8 mouse cellular contexts compared by ENCODE assay signal in genomic region chr19:6980381-6981093, GRCm38 (mm10). TPM values are rescaled to one million over a fixed set of nuclear protein-coding genes. Genes with fewer than 3 reads are reported as not detected.
DNase-seq lines count a peak whose midpoint lies in the region; ATAC-seq and TF ChIP-seq lines count a peak whose summit lies in the region.

TSS of gene Fkbp2 (minus strand) at chr19:6980501.

- DNase-seq in ES-E14 (ENCODE audit: low read depth, low spot score) = peak; percentile 98
- DNase-seq in cerebellum, adult 11-12 months = peak; percentile 99
- DNase-seq in heart, postnatal 25 days (ENCODE audit: low spot score) = peak; percentile 99
- DNase-seq in layer of hippocampus, adult 18-20 months (ENCODE audit: low spot score in 2 of 2) = peak; percentile 98 to 99
- DNase-seq in lung, adult 2 months = peak; percentile 99
- DNase-seq in thymus, adult 2 months = peak; percentile 98

- H3K4me1 ChIP-seq in ES-E14 (ENCODE audit: control insufficient read depth in 2 of 2, insufficient read depth in 2 of 2, low read length in 2 of 2, poor library complexity in 1 of 2) = peaks cover 3 to 15% of the 10 kb centered on the region in 2 experiments; a peak in 3 of 4 replicates
- H3K4me1 ChIP-seq in forebrain, embryonic 15.5 days = peaks cover 49% of the 10 kb centered on the region
- peaks cover 14% of the 10 kb centered on the region for H3K4me1 ChIP-seq in lung, adult 2 months (ENCODE audit: control insufficient read depth, insufficient read depth, low read length)
- peaks cover 28% of the 10 kb centered on the region for H3K4me1 ChIP-seq in thymus, adult 2 months (replicated peaks; ENCODE audit: control insufficient read depth, insufficient read depth, low read length)

- intact Hi-C loops in heart, postnatal 25 days (cut with DNase I) = no loop called here

- H3K27ac ChIP-seq in ES-E14 (ENCODE audit: insufficient read depth, low read depth, low read length, poor library complexity, severe bottlenecking) = peak within 1 kb of the TSS; percentile 90
- H3K27ac ChIP-seq in forebrain, embryonic 15.5 days (replicated peaks) = peak within 1 kb of the TSS; percentile 96
- peak within 1 kb of the TSS; percentile 53 for H3K27ac ChIP-seq in thymus, adult 2 months (ENCODE audit: control insufficient read depth, insufficient read depth, low read length)

- peak within 1 kb of the TSS; percentile 97 for H3K9ac ChIP-seq in ES-E14 (ENCODE audit: insufficient read depth, low read depth, low read length, poor library complexity, severe bottlenecking)
- H3K9ac ChIP-seq in forebrain, embryonic 15.5 days (replicated peaks) = peak within 1 kb of the TSS; percentile 69

- H3K27me3 ChIP-seq in forebrain, embryonic 15.5 days = no peaks in the 10 kb centered on the region
- H3K27me3 ChIP-seq in thymus, adult 2 months (ENCODE audit: control insufficient read depth, insufficient read depth, low read length) = no peaks in the 10 kb centered on the region

- ATAC-seq in forebrain, embryonic 15.5 days (replicated peaks) = peak; percentile 90
- ATAC-seq in neutrophil, adult 5-6 weeks (ENCODE audit: extremely low read depth, insufficient number of reproducible peaks, low FRiP score, poor library complexity, severe bottlenecking) = peak; percentile 69

- H3K4me3 ChIP-seq in ES-E14 (ENCODE audit: insufficient read depth in 1 of 2, low read depth in 1 of 2, low read length in 2 of 2, poor library complexity in 1 of 2, severe bottlenecking in 1 of 2) = peak within 1 kb of the TSS; percentile 80 to 93
- peak within 1 kb of the TSS; percentile 73 for H3K4me3 ChIP-seq in forebrain, embryonic 15.5 days
- H3K4me3 ChIP-seq in lung, adult 2 months (replicated peaks; ENCODE audit: extremely low read depth, low read depth, low read length) = peak within 1 kb of the TSS; percentile 83
- peak within 1 kb of the TSS; percentile 65 for H3K4me3 ChIP-seq in thymus, adult 2 months (ENCODE audit: control insufficient read depth, insufficient read depth, low read length)

- TF ChIP-seq POLR2A in lung, adult 2 months (IDR thresholded peaks at IDR 0.05; ENCODE audit: borderline replicate concordance, extremely low read depth, low read depth, low read length) = peak; percentile 98
- TF ChIP-seq POLR2A in thymus, adult 2 months (IDR thresholded peaks at IDR 0.05; ENCODE audit: control insufficient read depth, extremely low read depth, insufficient read depth, low read length, poor library complexity) = peak; percentile 35

- in situ Hi-C loops in ES-E14 (cut with MboI; ENCODE audit: low sequenced_read_pairs in 2 of 2, unreplicated experiment in 2 of 2) = no loop called here

- H3K9me3 ChIP-seq in ES-E14 (ENCODE audit: control insufficient read depth, insufficient read depth, low read depth, low read length) = no peaks in the 10 kb centered on the region
- no peaks in the 10 kb centered on the region for H3K9me3 ChIP-seq in forebrain, embryonic 15.5 days

- 1% methylated on average over 38 of the region's 38 CpGs for WGBS in forebrain, embryonic 15.5 days
- 1% methylated on average over 38 of the region's 38 CpGs for WGBS in lung, adult 2 months
- under 1% methylated on average over 38 of the region's 38 CpGs for whole genome bisulfite sequencing in thymus, adult 2 months

- H3K36me3 ChIP-seq in ES-E14 (ENCODE audit: control insufficient read depth, insufficient read depth, low read length, poor library complexity, severe bottlenecking) = peaks cover 42% of the 10 kb centered on the region
- peaks cover 31% of the 10 kb centered on the region for H3K36me3 ChIP-seq in forebrain, embryonic 15.5 days
- peaks cover 6% of the 10 kb centered on the region; the same call in 1 of the 2 replicates for H3K36me3 ChIP-seq in thymus, adult 2 months (ENCODE audit: control insufficient read depth, insufficient read depth, low read length)

- H3K4me2 ChIP-seq in forebrain, embryonic 15.5 days (replicated peaks) = peak within 1 kb of the TSS; percentile 82

- no peak for TF ChIP-seq CTCF in lung, adult 2 months (IDR thresholded peaks at IDR 0.05; ENCODE audit: insufficient read depth, low read length)
- TF ChIP-seq CTCF in thymus, adult 2 months (IDR thresholded peaks at IDR 0.05; ENCODE audit: borderline replicate concordance, control insufficient read depth, extremely low read depth, insufficient read depth, low read length, poor library complexity) = peak; percentile 37; the same call in 1 of the 2 replicates

TF ChIP-seq in ES-E14, 5 proteins besides CTCF, POLR2A, EP300 and RAD21:
- TF ChIP-seq CHD2 (IDR thresholded peaks at IDR 0.05; ENCODE audit: low read depth, low read length) (0 out of 2 replicates have a peak, but pooled peaks have one; percentile 33), ZC3H11A (IDR thresholded peaks at IDR 0.05; ENCODE audit: borderline replicate concordance, low read depth, low read length) (no peak), MAFK (IDR thresholded peaks at IDR 0.05; ENCODE audit: insufficient read depth, low read depth, low read length) (no peak)

RNA-seq across cellular contexts. Expression of gene Fkbp2, which starts in this region (rescaled TPM):
- total RNA-seq in ES-E14 (2012; rRNA removed) = 51.0 and 64.0 TPM in 2 replicates
- 83.7 and 90.9 TPM in 2 replicates for polyA plus RNA-seq in forebrain, embryonic 15.5 days (2015; fragmentation: Nextera tagmentation; extraction: Ambion mirVana)
- total RNA-seq in heart, postnatal 25 days (2021) = 10 to 100 TPM; 16.5 to 22.2 TPM
- total RNA-seq in layer of hippocampus, adult 18-20 months (2021) = 10 to 100 TPM; 94.2 to 94.6 TPM
- polyA plus RNA-seq in lung, adult 2 months (2012; rRNA removed) = 42.3 and 51.3 TPM in 2 replicates
- 30.4 and 32.4 TPM in 2 replicates for total RNA-seq in neutrophil, adult 5-6 weeks (2017)
- 33.2 and 39.4 TPM in 2 replicates for polyA plus RNA-seq in thymus, adult 2 months (2012; rRNA removed)

Comparison
In these comparisons a context has a peak if more than half of its experiments do, and no peak if none do; other contexts are left out.
1. Peak in every context shown above with its lines: DNase-seq, ATAC-seq, H3K4me3 ChIP-seq and H3K27ac ChIP-seq.